Mouse (Mus musculus): ENCODE results near the gene Crtc3. TPM values are rescaled to one million over a fixed set of nuclear protein-coding genes. Genes with fewer than 3 reads are reported as not detected.

The Crtc3 gene
- polyA plus RNA-seq, 1 experiment from 2014 or later, result 17.2 TPM

GRCm38 (mm10) chr7:80573076-80573475 lies 115.6 kb downstream of the Crtc3 start:
- Histone ChIP-seq H3K4me3 (ENCODE audit: low read depth, low read length) (no peak overlapping the region), H3K36me3 (ENCODE audit: control insufficient read depth, insufficient read depth, low read length) (no peaks in the 10 kb centered on the region), H3K9me3 (ENCODE audit: control insufficient read depth, low read length) (no peaks in the 10 kb centered on the region), H3K9ac (replicated peaks; ENCODE audit: low read depth, low read length) (no peak overlapping the region), H3K27me3 (ENCODE audit: control insufficient read depth, insufficient read depth, low read length) (no peaks in the 10 kb centered on the region), H3K4me1 (ENCODE audit: control insufficient read depth, insufficient read depth, low read length) (no peaks in the 10 kb centered on the region), H3K4me2 (ENCODE audit: low read depth, low read length) (no peak overlapping the region), H3K27ac (ENCODE audit: low read depth, low read length) (no peak overlapping the region)
- ATAC-seq (ENCODE audit: low read depth), result no peak
- WGBS, result 73% methylated on average over 3 of the region's 3 CpGs

GRCm38 (mm10) chr7:80567982-80568381 lies 120.7 kb downstream of the Crtc3 start:
- H3K4me2 ChIP-seq (ENCODE audit: low read depth, low read length), result no peak overlapping the region
- no peak overlapping the region for H3K27ac ChIP-seq (ENCODE audit: low read depth, low read length)
- no peak for ATAC-seq (ENCODE audit: low read depth)
- H3K27me3 ChIP-seq (ENCODE audit: control insufficient read depth, insufficient read depth, low read length), result no peaks in the 10 kb centered on the region
- no peaks in the 10 kb centered on the region for H3K36me3 ChIP-seq (ENCODE audit: control insufficient read depth, insufficient read depth, low read length)
- H3K9me3 ChIP-seq (ENCODE audit: control insufficient read depth, low read length), result no peaks in the 10 kb centered on the region
- H3K9ac ChIP-seq (replicated peaks; ENCODE audit: low read depth, low read length), result no peak overlapping the region
- no peak overlapping the region for H3K4me3 ChIP-seq (ENCODE audit: low read depth, low read length)
- 79% methylated on average over 8 of the region's 8 CpGs for WGBS
- no peaks in the 10 kb centered on the region for H3K4me1 ChIP-seq (ENCODE audit: control insufficient read depth, insufficient read depth, low read length)

- Histone ChIP-seq H3K9me3 (ENCODE audit: control insufficient read depth, low read length) (no peaks in the 10 kb centered on the region), H3K4me3 (ENCODE audit: low read depth, low read length) (no peak overlapping the region), H3K4me2 (ENCODE audit: low read depth, low read length) (no peak overlapping the region), H3K27me3 (ENCODE audit: control insufficient read depth, insufficient read depth, low read length) (no peaks in the 10 kb centered on the region), H3K36me3 (ENCODE audit: control insufficient read depth, insufficient read depth, low read length) (no peaks in the 10 kb centered on the region), H3K9ac (replicated peaks; ENCODE audit: low read depth, low read length) (no peak overlapping the region), H3K4me1 (ENCODE audit: control insufficient read depth, insufficient read depth, low read length) (no peaks in the 10 kb centered on the region), H3K27ac (ENCODE audit: low read depth, low read length) (no peak overlapping the region)
- WGBS, result 76% methylated on average over 5 of the region's 5 CpGs
- ATAC-seq (ENCODE audit: low read depth), result no peak
Measured at GRCm38 (mm10) chr7:80561931-80562330, 126.7 kb downstream of the Crtc3 start.

- Histone ChIP-seq H3K27ac (ENCODE audit: low read depth, low read length) (no peak overlapping the region), H3K4me1 (ENCODE audit: control insufficient read depth, insufficient read depth, low read length) (no peaks in the 10 kb centered on the region), H3K4me3 (ENCODE audit: low read depth, low read length) (no peak overlapping the region), H3K9me3 (ENCODE audit: control insufficient read depth, low read length) (no peaks in the 10 kb centered on the region), H3K9ac (replicated peaks; ENCODE audit: low read depth, low read length) (no peak overlapping the region), H3K4me2 (ENCODE audit: low read depth, low read length) (no peak overlapping the region), H3K36me3 (ENCODE audit: control insufficient read depth, insufficient read depth, low read length) (no peaks in the 10 kb centered on the region), H3K27me3 (ENCODE audit: control insufficient read depth, insufficient read depth, low read length) (no peaks in the 10 kb centered on the region)
- ATAC-seq (ENCODE audit: low read depth), result no peak
- 69% methylated on average over 9 of the region's 9 CpGs for WGBS
Measured at GRCm38 (mm10) chr7:80561271-80561670, 127.4 kb downstream of the Crtc3 start.

GRCm38 (mm10) chr7:80558572-80558971 lies 130.1 kb downstream of the Crtc3 start:
- 67% methylated on average over 5 of the region's 5 CpGs for WGBS
- H3K4me2 ChIP-seq (ENCODE audit: low read depth, low read length), result no peak overlapping the region
- no peaks in the 10 kb centered on the region for H3K9me3 ChIP-seq (ENCODE audit: control insufficient read depth, low read length)
- no peak overlapping the region for H3K9ac ChIP-seq (replicated peaks; ENCODE audit: low read depth, low read length)
- H3K27me3 ChIP-seq (ENCODE audit: control insufficient read depth, insufficient read depth, low read length), result no peaks in the 10 kb centered on the region
- no peak for ATAC-seq (ENCODE audit: low read depth)
- no peaks in the 10 kb centered on the region for H3K4me1 ChIP-seq (ENCODE audit: control insufficient read depth, insufficient read depth, low read length)
- no peak overlapping the region for H3K27ac ChIP-seq (ENCODE audit: low read depth, low read length)
- H3K36me3 ChIP-seq (ENCODE audit: control insufficient read depth, insufficient read depth, low read length), result no peaks in the 10 kb centered on the region
- no peak overlapping the region for H3K4me3 ChIP-seq (ENCODE audit: low read depth, low read length)

- Histone ChIP-seq H3K4me2 (ENCODE audit: low read depth, low read length) (no peak overlapping the region), H3K27me3 (ENCODE audit: control insufficient read depth, insufficient read depth, low read length) (no peaks in the 10 kb centered on the region), H3K9ac (replicated peaks; ENCODE audit: low read depth, low read length) (no peak overlapping the region), H3K4me1 (ENCODE audit: control insufficient read depth, insufficient read depth, low read length) (no peaks in the 10 kb centered on the region), H3K4me3 (ENCODE audit: low read depth, low read length) (no peak overlapping the region), H3K27ac (ENCODE audit: low read depth, low read length) (no peak overlapping the region), H3K36me3 (ENCODE audit: control insufficient read depth, insufficient read depth, low read length) (no peaks in the 10 kb centered on the region), H3K9me3 (ENCODE audit: control insufficient read depth, low read length) (no peaks in the 10 kb centered on the region)
- WGBS, result 44% methylated on average over 8 of the region's 8 CpGs
- no peak for ATAC-seq (ENCODE audit: low read depth)
Measured at GRCm38 (mm10) chr7:80558101-80558500, 130.6 kb downstream of the Crtc3 start.

- no peak for ATAC-seq (ENCODE audit: low read depth)
- Histone ChIP-seq H3K27ac (ENCODE audit: low read depth, low read length) (no peak overlapping the region), H3K9ac (replicated peaks; ENCODE audit: low read depth, low read length) (no peak overlapping the region), H3K9me3 (ENCODE audit: control insufficient read depth, low read length) (no peaks in the 10 kb centered on the region), H3K4me2 (ENCODE audit: low read depth, low read length) (no peak overlapping the region), H3K4me3 (ENCODE audit: low read depth, low read length) (no peak overlapping the region), H3K27me3 (ENCODE audit: control insufficient read depth, insufficient read depth, low read length) (no peaks in the 10 kb centered on the region), H3K4me1 (ENCODE audit: control insufficient read depth, insufficient read depth, low read length) (no peaks in the 10 kb centered on the region), H3K36me3 (ENCODE audit: control insufficient read depth, insufficient read depth, low read length) (no peaks in the 10 kb centered on the region)
- 81% methylated on average over 4 of the region's 4 CpGs for WGBS
Measured at GRCm38 (mm10) chr7:80557161-80557560, 131.5 kb downstream of the Crtc3 start.

GRCm38 (mm10) chr7:80556166-80556565 lies 132.5 kb downstream of the Crtc3 start:
- no peak for ATAC-seq (ENCODE audit: low read depth)
- Histone ChIP-seq H3K27me3 (ENCODE audit: control insufficient read depth, insufficient read depth, low read length) (no peaks in the 10 kb centered on the region), H3K4me1 (ENCODE audit: control insufficient read depth, insufficient read depth, low read length) (no peaks in the 10 kb centered on the region), H3K9ac (replicated peaks; ENCODE audit: low read depth, low read length) (no peak overlapping the region), H3K27ac (ENCODE audit: low read depth, low read length) (no peak overlapping the region), H3K9me3 (ENCODE audit: control insufficient read depth, low read length) (no peaks in the 10 kb centered on the region), H3K4me3 (ENCODE audit: low read depth, low read length) (no peak overlapping the region), H3K36me3 (ENCODE audit: control insufficient read depth, insufficient read depth, low read length) (no peaks in the 10 kb centered on the region), H3K4me2 (ENCODE audit: low read depth, low read length) (no peak overlapping the region)
- WGBS, result 86% methylated on average over 3 of the region's 3 CpGs

- Histone ChIP-seq H3K9ac (replicated peaks; ENCODE audit: low read depth, low read length) (no peak overlapping the region), H3K4me1 (ENCODE audit: control insufficient read depth, insufficient read depth, low read length) (no peaks in the 10 kb centered on the region), H3K4me2 (ENCODE audit: low read depth, low read length) (no peak overlapping the region), H3K27me3 (ENCODE audit: control insufficient read depth, insufficient read depth, low read length) (no peaks in the 10 kb centered on the region), H3K27ac (ENCODE audit: low read depth, low read length) (no peak overlapping the region), H3K36me3 (ENCODE audit: control insufficient read depth, insufficient read depth, low read length) (no peaks in the 10 kb centered on the region), H3K4me3 (ENCODE audit: low read depth, low read length) (no peak overlapping the region), H3K9me3 (ENCODE audit: control insufficient read depth, low read length) (no peaks in the 10 kb centered on the region)
- WGBS, result 80% methylated on average over 3 of the region's 3 CpGs
- no peak for ATAC-seq (ENCODE audit: low read depth)
Measured at GRCm38 (mm10) chr7:80555146-80555545, 133.5 kb downstream of the Crtc3 start.
